Mouse (Mus musculus) MEL-GATA-1-ER (cell line): ENCODE measurements around the gene Fgf16.

Source experiments
- DNase-seq: peaks from one replicate; pipeline ENCODE4 v3.0.0-alpha.2; 2012; ENCODE audit warnings: low read depth; ENCODE audit errors: extremely low read depth

Gene Fgf16

DNA sequence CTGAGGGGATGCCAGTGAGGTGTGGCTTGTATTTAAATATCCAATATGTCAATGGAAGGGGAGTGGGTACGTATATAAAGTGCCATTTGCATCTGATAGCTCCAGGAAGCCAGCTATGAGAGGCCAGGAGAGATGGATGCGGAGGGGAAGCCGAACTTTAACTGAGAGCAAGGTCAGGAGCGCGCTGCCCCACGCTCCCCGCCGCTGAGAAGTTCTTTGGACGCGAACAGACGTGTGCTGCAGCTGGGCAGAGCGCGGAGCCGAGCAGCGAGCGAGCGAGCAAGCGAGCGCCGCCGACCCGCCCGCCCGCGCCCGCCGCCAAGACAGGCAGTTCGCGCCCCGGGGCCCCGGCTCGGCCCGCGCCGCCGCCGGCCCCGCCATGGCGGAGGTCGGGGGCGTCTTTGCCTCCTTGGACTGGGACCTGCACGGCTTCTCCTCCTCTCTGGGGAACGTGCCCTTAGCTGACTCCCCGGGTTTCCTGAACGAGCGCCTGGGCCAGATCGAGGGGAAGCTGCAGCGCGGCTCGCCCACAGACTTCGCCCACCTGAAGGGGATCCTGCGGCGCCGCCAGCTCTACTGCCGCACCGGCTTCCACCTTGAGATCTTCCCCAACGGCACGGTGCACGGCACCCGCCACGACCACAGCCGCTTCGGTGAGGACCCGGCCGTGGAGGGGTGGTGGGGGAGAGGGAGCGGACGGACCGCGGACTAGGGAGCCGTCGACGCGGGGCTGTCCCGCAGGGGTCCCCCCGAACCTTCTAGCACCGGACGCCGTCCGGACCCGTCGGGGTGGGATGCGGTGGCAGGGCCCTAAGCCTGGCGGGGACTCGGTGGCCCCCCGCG lies at the start of gene Fgf16:
Gene Fgf16, plus strand, starts transcription at position 118 of the 843 bp plus-strand sequence.
- DNase-seq = no peak

DNA sequence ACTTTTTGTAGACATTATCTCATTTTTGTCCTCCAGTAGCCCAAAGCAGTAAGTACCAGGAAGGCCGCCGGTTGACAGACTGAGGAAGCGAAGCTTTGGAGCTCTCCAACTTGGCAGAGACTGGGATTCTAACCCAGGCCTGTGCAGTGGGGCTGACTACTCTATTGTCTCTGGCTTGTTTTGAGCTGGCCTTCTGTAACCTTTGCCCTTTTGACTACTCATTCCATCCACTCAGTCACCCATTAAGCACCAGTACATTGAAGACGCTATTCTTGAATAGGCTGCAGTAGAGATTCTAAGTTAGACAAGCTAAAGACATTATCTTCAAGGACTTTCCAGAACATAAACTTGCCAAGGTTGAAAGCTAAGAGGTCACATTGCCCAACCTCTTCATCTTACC lies 49.3 kb upstream of the Fgf16 start:
- DNase-seq = no peak

- DNase-seq = no peak
These were observed 48.2 kb upstream of the Fgf16 start for GRCm38 (mm10) chrX:105715789-105716321.

- DNase-seq = no peak
These were observed 45.7 kb upstream of the Fgf16 start for GRCm38 (mm10) chrX:105718388-105718787.

DNA sequence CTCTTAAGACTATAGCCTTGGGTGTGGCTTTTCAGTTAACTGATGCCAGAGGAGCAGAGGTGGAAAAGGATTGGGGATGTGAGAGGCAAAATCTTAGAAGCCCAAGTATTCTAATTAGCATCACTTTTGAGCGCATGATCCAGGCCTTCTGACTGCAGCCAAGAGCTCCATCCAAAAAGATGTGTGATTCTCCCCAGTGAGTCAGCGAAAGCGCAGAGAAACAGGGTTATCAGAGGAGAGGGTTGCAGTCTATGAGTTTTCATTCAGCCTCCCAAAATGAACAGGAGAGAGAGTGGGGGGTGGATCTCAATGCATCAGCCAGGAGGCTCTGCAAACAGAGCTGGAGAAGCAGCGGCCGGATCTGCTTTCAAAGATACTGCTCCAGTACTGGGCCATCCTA lies 45.1 kb upstream of the Fgf16 start:
- DNase-seq = no peak

GRCm38 (mm10) chrX:105724174-105724573 lies 39.9 kb upstream of the Fgf16 start:
- DNase-seq = peak; percentile 67

- no peak for DNase-seq
These were observed 1.1 kb upstream of the Fgf16 start for GRCm38 (mm10) chrX:105762847-105763527.

- no peak for DNase-seq
These were observed 467 bp upstream of the Fgf16 start for GRCm38 (mm10) chrX:105763612-105764011.

- DNase-seq = no peak
These were observed 1.1 kb downstream of the Fgf16 start for GRCm38 (mm10) chrX:105765005-105765706.

DNA sequence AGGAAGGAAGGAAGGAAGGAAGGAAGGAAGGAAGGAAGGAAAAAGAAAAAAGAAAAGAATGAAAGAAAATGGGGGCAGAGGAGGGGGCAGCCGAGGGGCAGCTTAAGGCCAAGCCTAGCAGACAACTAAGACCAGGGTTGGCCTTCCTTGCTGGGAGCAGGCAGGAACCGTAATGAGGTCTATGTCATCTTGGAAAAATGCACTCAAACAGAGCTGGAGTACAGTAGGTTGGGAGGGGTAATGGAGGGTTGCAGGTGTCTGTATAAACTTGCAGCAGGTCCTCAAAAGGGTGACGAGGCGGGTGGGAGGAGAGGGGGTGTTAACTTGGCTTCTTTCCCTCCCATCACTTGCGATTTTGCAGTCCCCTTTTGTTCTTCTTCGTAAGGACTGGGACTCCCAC lies 1.9 kb downstream of the Fgf16 start:
- DNase-seq = no peak

DNA sequence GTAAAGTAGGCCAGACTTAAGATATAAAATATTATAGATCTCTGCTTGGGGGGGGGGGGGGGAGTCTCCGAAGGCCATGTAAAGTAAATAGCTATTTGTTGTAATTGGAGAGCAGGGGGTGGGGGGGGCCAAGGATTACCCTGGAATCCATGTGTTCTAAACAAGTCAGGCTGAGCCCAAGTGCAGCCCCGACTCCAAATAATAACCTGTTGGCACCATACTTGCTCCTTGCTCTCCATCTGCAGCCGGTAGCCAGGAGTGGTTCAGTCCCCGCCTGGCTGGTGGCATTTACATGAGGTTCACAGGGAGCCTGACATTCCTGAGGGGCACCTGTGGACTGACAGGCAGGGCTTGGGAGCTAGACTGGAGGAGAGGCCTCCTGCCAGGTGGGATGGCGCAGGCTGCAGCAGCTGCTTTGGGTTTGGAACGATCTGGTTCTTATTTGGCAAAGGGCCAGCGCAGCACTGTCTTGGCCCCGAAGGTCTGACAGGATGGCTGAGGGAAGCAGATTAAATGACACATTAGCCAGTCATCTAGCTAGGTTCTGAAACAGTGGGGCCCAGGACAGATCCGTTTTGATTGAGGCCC lies 3.2 kb downstream of the Fgf16 start:
- no peak for DNase-seq

DNA sequence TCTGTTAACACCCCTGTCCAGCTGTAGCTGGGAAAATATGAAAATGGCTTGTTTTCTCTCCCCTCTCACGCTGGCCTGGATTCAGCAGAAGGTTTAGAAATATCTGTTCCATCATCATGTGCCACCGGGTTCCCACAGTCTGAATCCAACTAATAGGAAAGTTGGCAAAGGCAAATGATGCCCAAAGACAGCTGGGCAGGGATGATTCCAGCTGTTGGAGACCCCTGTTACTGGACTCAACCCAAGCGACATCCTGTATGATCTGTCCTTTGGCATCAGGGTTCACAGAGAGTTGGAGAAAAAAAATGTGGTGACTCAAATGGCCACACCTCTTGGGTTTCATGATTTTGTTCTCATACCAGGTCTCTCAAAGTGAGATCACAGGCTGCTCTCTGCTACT lies 3.9 kb downstream of the Fgf16 start:
- DNase-seq = no peak

DNA sequence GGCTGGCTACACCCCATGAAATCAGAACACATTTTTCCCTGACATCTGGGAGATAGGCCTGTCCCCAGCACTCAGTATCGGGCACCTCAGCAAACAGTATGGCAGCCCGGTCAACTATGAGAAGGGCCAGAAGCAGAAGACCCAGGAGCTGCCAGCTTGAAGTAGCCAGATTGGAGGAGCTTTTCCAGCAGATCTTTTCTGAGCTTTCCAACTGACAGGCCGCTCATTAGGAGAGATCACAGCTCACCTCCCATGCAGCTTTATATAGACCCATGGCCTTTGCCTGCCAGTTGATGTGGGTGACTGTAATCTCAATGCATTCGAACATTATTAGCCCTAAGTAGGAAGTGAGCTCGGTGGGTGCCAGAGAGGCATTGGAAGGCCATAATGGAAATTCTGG lies 9.2 kb downstream of the Fgf16 start:
- no peak for DNase-seq

- no peak for DNase-seq
These were observed 30.8 kb downstream of the Fgf16 start for GRCm38 (mm10) chrX:105794806-105795403.

DNA sequence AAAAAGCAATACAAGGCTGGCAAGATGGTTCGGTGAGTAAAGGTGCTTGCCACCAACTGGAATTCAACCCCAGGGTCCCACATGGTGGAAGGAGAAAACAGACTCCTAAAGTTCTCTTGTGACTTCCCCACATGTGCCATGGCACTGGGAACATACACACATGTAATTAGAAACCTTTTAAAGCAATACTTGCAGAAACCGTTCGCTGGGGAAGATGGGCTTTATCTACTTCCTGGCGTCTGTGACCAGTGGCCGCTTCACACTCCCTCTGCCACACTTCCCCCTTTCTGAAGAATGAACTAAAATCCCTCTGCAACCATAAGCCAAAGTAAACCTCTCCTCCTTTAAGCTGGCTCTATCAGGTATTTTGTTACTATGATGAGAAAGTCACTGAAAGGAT lies 60.4 kb downstream of the Fgf16 start:
- DNase-seq = peak; percentile 76
